ENCODE assay signal across 8 mouse cellular contexts in the genomic region with DNA sequence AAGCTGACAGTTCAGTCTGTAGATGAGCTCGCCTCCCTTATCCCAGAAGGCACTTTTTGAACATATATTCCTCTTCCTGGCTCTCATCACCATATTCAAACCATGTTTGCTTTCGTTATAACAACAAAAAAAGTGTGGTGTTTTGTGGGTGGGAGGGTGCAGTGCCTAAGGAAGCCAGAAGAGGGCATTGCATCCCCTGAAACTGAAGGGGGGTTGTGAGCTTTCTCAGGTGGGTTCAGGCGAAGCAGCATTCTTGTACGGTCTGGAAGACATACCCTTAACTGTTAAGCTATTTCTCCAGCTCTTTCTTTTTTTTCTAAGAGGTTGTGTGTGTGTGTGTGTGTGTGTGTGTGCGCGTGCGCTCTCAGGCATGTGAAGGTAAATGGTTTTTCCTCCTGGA. TPM values are rescaled to one million over a fixed set of nuclear protein-coding genes. Genes with fewer than 3 reads are reported as not detected.
A peak's percentile ranks its signal among the peaks of the same experiment; 100 is the strongest.
DNase-seq lines count a peak whose midpoint lies in the region; ATAC-seq and TF ChIP-seq lines count a peak whose summit lies in the region.

No protein-coding gene starts in this region.

- DNase-seq in urinary bladder, postnatal 14 days (ENCODE audit: low spot score): peak; percentile 68
- no peak for DNase-seq in urinary bladder, postnatal 10 days (ENCODE audit: low spot score)
- peak; percentile 49 to 51 for DNase-seq in cerebellum, postnatal 36 days
- peak; percentile 76 for DNase-seq in lung, embryonic 14.5 days
- peak; percentile 65 for DNase-seq in right cerebral cortex, postnatal 14 days

- no peaks in the 10 kb centered on the region for H3K27me3 ChIP-seq in heart, embryonic 11.5 days (ENCODE audit: control insufficient read depth, insufficient read depth, low read length)
- no peaks in the 10 kb centered on the region for H3K27me3 ChIP-seq in kidney, embryonic 16.5 days (ENCODE audit: insufficient read depth, low read length)
- peaks cover 5% of the 10 kb centered on the region for H3K27me3 ChIP-seq in lung, embryonic 14.5 days (ENCODE audit: insufficient read depth, low read length)

- no peaks in the 10 kb centered on the region for H3K9me3 ChIP-seq in heart, embryonic 11.5 days (replicated peaks; ENCODE audit: control insufficient read depth, low read length)
- H3K9me3 ChIP-seq in kidney, embryonic 16.5 days (ENCODE audit: low read length): no peaks in the 10 kb centered on the region
- no peaks in the 10 kb centered on the region for H3K9me3 ChIP-seq in lung, embryonic 14.5 days (ENCODE audit: low read depth, low read length)

- WGBS in heart, embryonic 11.5 days (ENCODE audit: insufficient replicate concordance): 30% methylated on average over 7 of the region's 7 CpGs
- WGBS in kidney, embryonic 16.5 days: 50% methylated on average over 7 of the region's 7 CpGs
- 29% methylated on average over 7 of the region's 7 CpGs for WGBS in lung, embryonic 14.5 days

- peak overlapping the region; percentile 60 for H3K4me3 ChIP-seq in heart, embryonic 11.5 days (ENCODE audit: low read depth, low read length)
- H3K4me3 ChIP-seq in kidney, embryonic 16.5 days (ENCODE audit: low read length): peak overlapping the region; percentile 61
- H3K4me3 ChIP-seq in lung, embryonic 14.5 days (ENCODE audit: low read depth, low read length): peak overlapping the region; percentile 55

- H3K27ac ChIP-seq in heart, embryonic 11.5 days (ENCODE audit: low read depth, low read length): peak overlapping the region; percentile 79
- H3K27ac ChIP-seq in kidney, embryonic 16.5 days (ENCODE audit: low read length): peak overlapping the region; percentile 81; the same call in 1 of the 2 replicates
- peak overlapping the region; percentile 89 for H3K27ac ChIP-seq in lung, embryonic 14.5 days (ENCODE audit: low read depth)

- no peak for ATAC-seq in heart, embryonic 11.5 days (replicated peaks; ENCODE audit: insufficient number of reproducible peaks, low FRiP score, low TSS enrichment)
- no peak for ATAC-seq in kidney, embryonic 16.5 days (ENCODE audit: low FRiP score, low TSS enrichment)
- ATAC-seq in lung, embryonic 14.5 days (ENCODE audit: insufficient read depth): no peak
- no peak for ATAC-seq in inflammation-experienced regulatory T-cells, adult 6 months

- peak; percentile 91 for TF ChIP-seq CTCF in lung, embryonic 14.5 days (IDR thresholded peaks at IDR 0.05; ENCODE audit: low read depth)

- H3K9ac ChIP-seq in heart, embryonic 11.5 days (ENCODE audit: low read depth, low read length): no peak overlapping the region; the same call in 1 of the 2 replicates
- H3K9ac ChIP-seq in kidney, embryonic 16.5 days (replicated peaks; ENCODE audit: low read length): no peak overlapping the region
- H3K9ac ChIP-seq in lung, embryonic 14.5 days: peak overlapping the region; percentile 64; the same call in 1 of the 2 replicates

- H3K36me3 ChIP-seq in heart, embryonic 11.5 days (ENCODE audit: control insufficient read depth, insufficient read depth, low read length): peaks cover 12% of the 10 kb centered on the region
- peaks cover 36% of the 10 kb centered on the region for H3K36me3 ChIP-seq in kidney, embryonic 16.5 days (ENCODE audit: insufficient read depth, low read length)
- peaks cover 47% of the 10 kb centered on the region for H3K36me3 ChIP-seq in lung, embryonic 14.5 days (ENCODE audit: insufficient read depth)

- H3K4me1 ChIP-seq in heart, embryonic 11.5 days (ENCODE audit: control insufficient read depth, insufficient read depth, low read length): peaks cover 36% of the 10 kb centered on the region
- H3K4me1 ChIP-seq in kidney, embryonic 16.5 days (ENCODE audit: insufficient read depth, low read length): peaks cover 62% of the 10 kb centered on the region
- H3K4me1 ChIP-seq in lung, embryonic 14.5 days (ENCODE audit: insufficient read depth): peaks cover 22% of the 10 kb centered on the region

- H3K4me2 ChIP-seq in heart, embryonic 11.5 days: peak overlapping the region; percentile 98
- H3K4me2 ChIP-seq in kidney, embryonic 16.5 days (replicated peaks; ENCODE audit: low read depth, low read length): peak overlapping the region; percentile 96
- H3K4me2 ChIP-seq in lung, embryonic 14.5 days: peak overlapping the region; percentile 99

RNA-seq across cellular contexts. Expression of a gene that starts 3.1 kb away (rescaled TPM):
- 7.6 and 9.3 TPM in 2 replicates for polyA plus RNA-seq in heart, embryonic 11.5 days (2014; fragmentation: Nextera tagmentation; extraction: Ambion mirVana)
- 8.3 and 11.7 TPM in 2 replicates for polyA plus RNA-seq in kidney, embryonic 16.5 days (2015; fragmentation: Nextera tagmentation; extraction: Ambion mirVana)
- 12.8 and 15.4 TPM in 2 replicates for polyA plus RNA-seq in lung, embryonic 14.5 days (2014; fragmentation: Nextera tagmentation; extraction: Ambion mirVana)
- 10 to 100 TPM; 28.1 to 33.6 (median 33.1) TPM for polyA plus RNA-seq in inflammation-experienced regulatory T-cells, adult 6 months (2017; shearing (Covaris generic))

RNA-seq across cellular contexts. Expression of a gene that starts 5.9 kb away (rescaled TPM):
- 95.9 and 106 TPM in 2 replicates for polyA plus RNA-seq in heart, embryonic 11.5 days (2014; fragmentation: Nextera tagmentation; extraction: Ambion mirVana)
- 137 and 138 TPM in 2 replicates for polyA plus RNA-seq in kidney, embryonic 16.5 days (2015; fragmentation: Nextera tagmentation; extraction: Ambion mirVana)
- polyA plus RNA-seq in lung, embryonic 14.5 days (2014; fragmentation: Nextera tagmentation; extraction: Ambion mirVana): 117 and 121 TPM in 2 replicates
- 10 to 100 TPM; 57.0 to 88.9 (median 72.8) TPM for polyA plus RNA-seq in inflammation-experienced regulatory T-cells, adult 6 months (2017; shearing (Covaris generic))

RNA-seq across cellular contexts. Expression of a gene that starts 6.0 kb away (rescaled TPM):
- polyA plus RNA-seq in heart, embryonic 11.5 days (2014; fragmentation: Nextera tagmentation; extraction: Ambion mirVana): 862 and 992 TPM in 2 replicates
- 810 and 819 TPM in 2 replicates for polyA plus RNA-seq in kidney, embryonic 16.5 days (2015; fragmentation: Nextera tagmentation; extraction: Ambion mirVana)
- 819 and 843 TPM in 2 replicates for polyA plus RNA-seq in lung, embryonic 14.5 days (2014; fragmentation: Nextera tagmentation; extraction: Ambion mirVana)
- polyA plus RNA-seq in inflammation-experienced regulatory T-cells, adult 6 months (2017; shearing (Covaris generic)): 100 to 1,000 TPM; 232 to 340 (median 290) TPM

RNA-seq across cellular contexts. Expression of a gene that starts 6.2 kb away (rescaled TPM):
- not detected in 2 replicates for polyA plus RNA-seq in heart, embryonic 11.5 days (2014; fragmentation: Nextera tagmentation; extraction: Ambion mirVana)
- not detected in 2 replicates for polyA plus RNA-seq in kidney, embryonic 16.5 days (2015; fragmentation: Nextera tagmentation; extraction: Ambion mirVana)
- not detected in 2 replicates for polyA plus RNA-seq in lung, embryonic 14.5 days (2014; fragmentation: Nextera tagmentation; extraction: Ambion mirVana)
- polyA plus RNA-seq in inflammation-experienced regulatory T-cells, adult 6 months (2017; shearing (Covaris generic)): not detected

RNA-seq across cellular contexts. Expression of a gene that starts 15.0 kb away (rescaled TPM):
- polyA plus RNA-seq in heart, embryonic 11.5 days (2014; fragmentation: Nextera tagmentation; extraction: Ambion mirVana): 6.7 and 7.1 TPM in 2 replicates
- polyA plus RNA-seq in kidney, embryonic 16.5 days (2015; fragmentation: Nextera tagmentation; extraction: Ambion mirVana): 34.8 and 35.2 TPM in 2 replicates
- polyA plus RNA-seq in lung, embryonic 14.5 days (2014; fragmentation: Nextera tagmentation; extraction: Ambion mirVana): 15.2 and 18.0 TPM in 2 replicates
- polyA plus RNA-seq in inflammation-experienced regulatory T-cells, adult 6 months (2017; shearing (Covaris generic)): 1 to 10 TPM; 2.2 to 4.9 (median 4.6) TPM
